Mouse (Mus musculus): Measurements from ENCODE around the gene Oas1e. TPM values are rescaled to one million over a fixed set of nuclear protein-coding genes. Genes with fewer than 3 reads are reported as not detected.

Oas1e gene
- total and polyA plus RNA-seq, 3 experiments: not detected

GRCm38 (mm10) chr5:120793043-120793442, 2.3 kb downstream of the Oas1e start:
- Histone ChIP-seq H3K4me3 (ENCODE audit: low read depth, low read length) (no peak overlapping the region), H3K36me3 (replicated peaks) (no peaks in the 10 kb centered on the region), H3K4me1 (ENCODE audit: insufficient read depth, low read depth, low read length) (no peaks in the 10 kb centered on the region), H3K9me3 (replicated peaks) (no peaks in the 10 kb centered on the region), H3K27me3 (ENCODE audit: insufficient read depth, low read length) (peaks cover 17% of the 10 kb centered on the region)
- TF ChIP-seq GATA2 (IDR thresholded peaks at IDR 0.05; ENCODE audit: borderline replicate concordance, low read depth, low read length) (no peak), GATA1 (IDR thresholded peaks at IDR 0.05; ENCODE audit: borderline replicate concordance, low read length) (no peak), POLR2AphosphoS5 (IDR thresholded peaks at IDR 0.05; ENCODE audit: insufficient replicate concordance, low read depth, low read length) (no peak), CTCF (IDR thresholded peaks at IDR 0.05; ENCODE audit: low read depth, low read length) (peak; percentile 60; the same call in 1 of the 2 replicates), TAL1 (conservative IDR thresholded peaks at IDR 0.05; ENCODE audit: low read depth, low read length) (no peak)
- ATAC-seq (ENCODE audit: extremely low read depth, insufficient number of reproducible peaks, low FRiP score, poor library complexity, severe bottlenecking) (no peak), DNase-seq (ENCODE audit: low spot score) (no peak)

DNA sequence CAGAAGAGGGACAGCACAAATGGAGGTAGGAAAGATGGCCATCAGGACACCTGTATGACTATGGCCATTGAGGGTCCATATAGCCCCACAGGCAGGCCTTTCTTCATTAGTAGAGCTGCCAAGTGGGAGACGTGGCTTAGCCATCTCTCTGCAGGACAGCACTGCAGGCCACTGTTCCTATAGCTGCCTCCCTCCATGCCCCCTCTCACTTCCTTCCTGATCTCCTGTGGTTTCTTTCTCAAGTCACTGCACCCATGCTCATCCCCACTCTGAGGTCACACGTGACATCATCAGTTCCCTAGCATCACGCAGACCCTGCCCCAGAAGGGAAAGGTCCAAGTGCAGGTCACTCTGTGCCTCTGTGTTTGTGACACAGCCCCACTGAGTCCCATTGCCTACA, 8.3 kb downstream of the Oas1e start:
- no peaks in the 10 kb centered on the region for H3K4me1 ChIP-seq (ENCODE audit: insufficient read depth, low read depth, low read length)
- H3K36me3 ChIP-seq (replicated peaks): no peaks in the 10 kb centered on the region
- peaks cover 17% of the 10 kb centered on the region for H3K27me3 ChIP-seq (ENCODE audit: insufficient read depth, low read length)
- H3K9me3 ChIP-seq (replicated peaks): no peaks in the 10 kb centered on the region
- DNase-seq (ENCODE audit: low spot score): no peak
- no peak overlapping the region for H3K4me3 ChIP-seq (ENCODE audit: low read depth, low read length)
- ATAC-seq (ENCODE audit: extremely low read depth, insufficient number of reproducible peaks, low FRiP score, poor library complexity, severe bottlenecking): no peak
- no peak for TF ChIP-seq GATA2 (IDR thresholded peaks at IDR 0.05; ENCODE audit: borderline replicate concordance, low read depth, low read length)
- TF ChIP-seq GATA1 (IDR thresholded peaks at IDR 0.05; ENCODE audit: borderline replicate concordance, low read length): no peak
- TF ChIP-seq CTCF (IDR thresholded peaks at IDR 0.05; ENCODE audit: low read depth, low read length): no peak
- TF ChIP-seq TAL1 (conservative IDR thresholded peaks at IDR 0.05; ENCODE audit: low read depth, low read length): no peak
- no peak for TF ChIP-seq POLR2AphosphoS5 (IDR thresholded peaks at IDR 0.05; ENCODE audit: insufficient replicate concordance, low read depth, low read length)

- TF ChIP-seq GATA2 (IDR thresholded peaks at IDR 0.05; ENCODE audit: borderline replicate concordance, low read depth, low read length) (no peak), POLR2AphosphoS5 (IDR thresholded peaks at IDR 0.05; ENCODE audit: insufficient replicate concordance, low read depth, low read length) (no peak), CTCF (IDR thresholded peaks at IDR 0.05; ENCODE audit: low read depth, low read length) (no peak), TAL1 (conservative IDR thresholded peaks at IDR 0.05; ENCODE audit: low read depth, low read length) (no peak), GATA1 (IDR thresholded peaks at IDR 0.05; ENCODE audit: borderline replicate concordance, low read length) (no peak)
- Histone ChIP-seq H3K9me3 (replicated peaks) (no peaks in the 10 kb centered on the region), H3K36me3 (replicated peaks) (no peaks in the 10 kb centered on the region), H3K4me3 (ENCODE audit: low read depth, low read length) (no peak overlapping the region), H3K4me1 (ENCODE audit: insufficient read depth, low read depth, low read length) (peaks cover 10% of the 10 kb centered on the region), H3K27me3 (ENCODE audit: insufficient read depth, low read length) (peaks cover 3% of the 10 kb centered on the region; the same call in 1 of the 2 replicates)
- ATAC-seq (ENCODE audit: extremely low read depth, insufficient number of reproducible peaks, low FRiP score, poor library complexity, severe bottlenecking) (no peak), DNase-seq (ENCODE audit: low spot score) (no peak)
These were observed 12.9 kb downstream of the Oas1e start for GRCm38 (mm10) chr5:120782446-120782845.

- no peaks in the 10 kb centered on the region for H3K27me3 ChIP-seq (ENCODE audit: insufficient read depth, low read length)
- H3K36me3 ChIP-seq (replicated peaks): no peaks in the 10 kb centered on the region
- ATAC-seq (ENCODE audit: extremely low read depth, insufficient number of reproducible peaks, low FRiP score, poor library complexity, severe bottlenecking): no peak
- H3K4me3 ChIP-seq (ENCODE audit: low read depth, low read length): no peak overlapping the region
- peaks cover 18% of the 10 kb centered on the region for H3K4me1 ChIP-seq (ENCODE audit: insufficient read depth, low read depth, low read length)
- DNase-seq (ENCODE audit: low spot score): no peak
- H3K9me3 ChIP-seq (replicated peaks): no peaks in the 10 kb centered on the region
- TF ChIP-seq GATA2 (IDR thresholded peaks at IDR 0.05; ENCODE audit: borderline replicate concordance, low read depth, low read length): no peak
- no peak for TF ChIP-seq TAL1 (conservative IDR thresholded peaks at IDR 0.05; ENCODE audit: low read depth, low read length)
- no peak for TF ChIP-seq POLR2AphosphoS5 (IDR thresholded peaks at IDR 0.05; ENCODE audit: insufficient replicate concordance, low read depth, low read length)
- no peak for TF ChIP-seq CTCF (IDR thresholded peaks at IDR 0.05; ENCODE audit: low read depth, low read length)
- no peak for TF ChIP-seq GATA1 (IDR thresholded peaks at IDR 0.05; ENCODE audit: borderline replicate concordance, low read length)
These were observed 13.7 kb downstream of the Oas1e start for GRCm38 (mm10) chr5:120781646-120782045.

DNA sequence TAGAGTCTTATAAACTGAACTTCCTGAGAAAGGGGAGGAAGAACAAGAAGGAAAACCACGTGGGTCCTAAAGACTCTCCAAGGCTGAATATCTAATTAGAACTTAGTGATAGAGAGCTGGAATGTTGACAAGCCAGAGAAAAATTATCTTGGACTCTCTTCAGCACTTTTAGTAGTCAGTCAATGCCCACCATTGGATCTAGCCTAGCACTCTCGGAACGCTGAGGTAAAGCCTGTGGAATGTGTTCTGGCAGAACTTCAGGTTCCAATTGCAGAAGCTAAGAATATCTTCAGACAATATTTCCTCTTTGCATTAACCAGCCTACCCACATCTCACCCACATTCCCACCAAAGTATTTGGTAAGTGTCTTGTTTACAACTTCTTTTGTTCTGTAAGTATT, 15.4 kb downstream of the Oas1e start:
- DNase-seq (ENCODE audit: low spot score) (no peak), ATAC-seq (ENCODE audit: extremely low read depth, insufficient number of reproducible peaks, low FRiP score, poor library complexity, severe bottlenecking) (no peak)
- Histone ChIP-seq H3K9me3 (replicated peaks) (no peaks in the 10 kb centered on the region), H3K27me3 (ENCODE audit: insufficient read depth, low read length) (no peaks in the 10 kb centered on the region), H3K4me1 (ENCODE audit: insufficient read depth, low read depth, low read length) (peaks cover 28% of the 10 kb centered on the region), H3K36me3 (replicated peaks) (no peaks in the 10 kb centered on the region), H3K4me3 (ENCODE audit: low read depth, low read length) (no peak overlapping the region)
- TF ChIP-seq GATA2 (IDR thresholded peaks at IDR 0.05; ENCODE audit: borderline replicate concordance, low read depth, low read length) (no peak), CTCF (IDR thresholded peaks at IDR 0.05; ENCODE audit: low read depth, low read length) (no peak), POLR2AphosphoS5 (IDR thresholded peaks at IDR 0.05; ENCODE audit: insufficient replicate concordance, low read depth, low read length) (no peak), TAL1 (conservative IDR thresholded peaks at IDR 0.05; ENCODE audit: low read depth, low read length) (no peak), GATA1 (IDR thresholded peaks at IDR 0.05; ENCODE audit: borderline replicate concordance, low read length) (no peak)

GRCm38 (mm10) chr5:120778941-120779340, 16.4 kb downstream of the Oas1e start:
- Histone ChIP-seq H3K4me1 (ENCODE audit: insufficient read depth, low read depth, low read length) (peaks cover 32% of the 10 kb centered on the region), H3K4me3 (ENCODE audit: low read depth, low read length) (no peak overlapping the region), H3K27me3 (ENCODE audit: insufficient read depth, low read length) (no peaks in the 10 kb centered on the region), H3K36me3 (replicated peaks) (no peaks in the 10 kb centered on the region), H3K9me3 (replicated peaks) (no peaks in the 10 kb centered on the region)
- ATAC-seq (ENCODE audit: extremely low read depth, insufficient number of reproducible peaks, low FRiP score, poor library complexity, severe bottlenecking) (no peak), DNase-seq (ENCODE audit: low spot score) (no peak)
- TF ChIP-seq POLR2AphosphoS5 (IDR thresholded peaks at IDR 0.05; ENCODE audit: insufficient replicate concordance, low read depth, low read length) (no peak), GATA2 (IDR thresholded peaks at IDR 0.05; ENCODE audit: borderline replicate concordance, low read depth, low read length) (no peak), TAL1 (conservative IDR thresholded peaks at IDR 0.05; ENCODE audit: low read depth, low read length) (no peak), CTCF (IDR thresholded peaks at IDR 0.05; ENCODE audit: low read depth, low read length) (no peak), GATA1 (IDR thresholded peaks at IDR 0.05; ENCODE audit: borderline replicate concordance, low read length) (no peak)

Data from G1E (cell line).